Mouse (Mus musculus): ENCODE results near the gene Tnn. TPM values are rescaled to one million over a fixed set of nuclear protein-coding genes. Genes with fewer than 3 reads are reported as not detected.

Tnn gene
- polyA plus RNA-seq, 1 experiment, result 0.40 TPM

- DNase-seq (ENCODE audit: low read depth), result no peak
- TF ChIP-seq CTCF (IDR thresholded peaks at IDR 0.05; ENCODE audit: borderline replicate concordance, extremely low read depth, insufficient read depth, insufficient read length) (no peak), POLR2A (IDR thresholded peaks at IDR 0.05; ENCODE audit: borderline replicate concordance, extremely low read depth, insufficient read depth, insufficient read length, poor library complexity, severe bottlenecking) (no peak)
Observed at GRCm38 (mm10) chr1:160041264-160041775, 112.1 kb downstream of the Tnn start.

GRCm38 (mm10) chr1:160039951-160040645 is 113.3 kb downstream of the Tnn start:
- DNase-seq (ENCODE audit: low read depth), result no peak
- no peak for TF ChIP-seq CTCF (IDR thresholded peaks at IDR 0.05; ENCODE audit: borderline replicate concordance, extremely low read depth, insufficient read depth, insufficient read length)
- TF ChIP-seq POLR2A (IDR thresholded peaks at IDR 0.05; ENCODE audit: borderline replicate concordance, extremely low read depth, insufficient read depth, insufficient read length, poor library complexity, severe bottlenecking), result no peak

DNA sequence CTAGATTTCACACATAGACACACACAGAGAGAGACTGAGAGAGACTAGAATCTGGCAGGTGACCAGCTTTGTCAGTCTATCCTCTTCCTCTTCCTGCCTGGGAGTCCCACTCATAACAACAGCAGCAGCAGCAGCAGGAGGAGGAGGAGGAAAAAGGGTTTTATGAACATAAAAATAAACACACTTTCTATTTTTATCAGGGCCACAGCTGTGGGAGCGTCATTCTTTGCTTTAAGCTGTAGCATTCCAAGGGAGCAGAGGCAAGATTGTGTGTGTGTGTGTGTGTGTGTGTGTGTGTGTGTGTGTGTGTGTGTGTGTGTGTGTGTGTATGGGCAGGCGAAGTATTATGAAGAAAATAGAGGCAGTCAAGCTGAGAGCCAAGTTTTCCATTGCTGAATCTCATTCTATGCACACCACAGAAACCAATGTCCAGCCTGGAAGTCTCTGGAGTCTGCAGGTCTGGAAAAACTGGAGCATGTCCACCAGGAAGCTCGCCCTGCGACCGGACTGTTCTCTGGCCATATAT is 116.3 kb downstream of the Tnn start:
- TF ChIP-seq POLR2A (IDR thresholded peaks at IDR 0.05; ENCODE audit: borderline replicate concordance, extremely low read depth, insufficient read depth, insufficient read length, poor library complexity, severe bottlenecking) (no peak), CTCF (IDR thresholded peaks at IDR 0.05; ENCODE audit: borderline replicate concordance, extremely low read depth, insufficient read depth, insufficient read length) (no peak)
- peak; percentile 30 for DNase-seq (ENCODE audit: low read depth)

GRCm38 (mm10) chr1:160035561-160035960 is 117.8 kb downstream of the Tnn start:
- TF ChIP-seq POLR2A (IDR thresholded peaks at IDR 0.05; ENCODE audit: borderline replicate concordance, extremely low read depth, insufficient read depth, insufficient read length, poor library complexity, severe bottlenecking), result no peak
- TF ChIP-seq CTCF (IDR thresholded peaks at IDR 0.05; ENCODE audit: borderline replicate concordance, extremely low read depth, insufficient read depth, insufficient read length), result no peak

More at GRCm38 (mm10) chr1:160035561-160035960, 117.8 kb downstream of the Tnn start:
- no peak for DNase-seq (ENCODE audit: low read depth)

Other genes starting within 250 kb of the Tnn start
- 0.57 and 1.2 TPM in 2 replicates for gene 4930523C07Rik, start 109.2 kb downstream of the Tnn start, polyA plus RNA-seq (2012; rRNA removed)
- 33.9 and 50.0 TPM in 2 replicates for gene Mrps14, start 41.6 kb upstream of the Tnn start, polyA plus RNA-seq (2012; rRNA removed)
- gene Cacybp, start 59.3 kb upstream of the Tnn start, polyA plus RNA-seq (2012; rRNA removed), result 66.6 and 75.1 TPM in 2 replicates